Mouse (Mus musculus): Measurements from ENCODE around the gene Lsamp. TPM values are rescaled to one million over a fixed set of nuclear protein-coding genes. Genes with fewer than 3 reads are reported as not detected.
A peak's percentile ranks its signal among the peaks of the same experiment; 100 is the strongest.

Lsamp gene
- polyA plus RNA-seq, 1 experiment from 2014 or later: 0.04 TPM

DNA sequence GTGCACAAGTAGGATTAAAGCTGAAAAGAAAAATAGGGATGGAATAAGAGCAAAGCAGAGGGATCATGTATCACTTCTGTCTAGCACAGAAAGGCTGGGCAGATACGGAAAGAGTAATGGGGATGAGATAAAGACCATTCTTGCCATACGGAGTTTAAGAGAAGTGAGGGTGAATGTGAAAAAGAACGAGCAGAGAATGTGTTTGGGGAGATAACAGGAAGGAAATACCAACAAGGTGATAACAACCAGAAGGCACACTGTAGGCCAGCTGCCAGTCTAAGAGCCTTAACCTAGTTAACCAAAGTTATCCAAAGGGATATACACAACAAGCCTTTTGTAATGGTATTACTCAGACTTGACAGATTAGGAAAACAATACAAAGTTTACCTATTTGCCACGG, 725.4 kb downstream of the Lsamp start:
- TF ChIP-seq EP300 (IDR thresholded peaks at IDR 0.05; ENCODE audit: low read depth) (no peak), CTCF (IDR thresholded peaks at IDR 0.05; ENCODE audit: low read depth) (no peak)
- Histone ChIP-seq H3K27me3 (ENCODE audit: insufficient read depth, low read length) (no peaks in the 10 kb centered on the region), H3K9ac (replicated peaks) (no peak overlapping the region), H3K9me3 (ENCODE audit: low read length) (no peaks in the 10 kb centered on the region), H3K4me3 (ENCODE audit: low read depth, low read length) (no peak overlapping the region), H3K4me2 (ENCODE audit: low read depth, low read length) (no peak overlapping the region), H3K4me1 (ENCODE audit: insufficient read depth) (no peaks in the 10 kb centered on the region), H3K27ac (ENCODE audit: low read depth) (no peak overlapping the region), H3K36me3 (replicated peaks; ENCODE audit: insufficient read depth, low read length) (no peaks in the 10 kb centered on the region)
- ATAC-seq (no peak), DNase-seq (no peak)
- 37% methylated on average over 4 of the region's 4 CpGs for WGBS (ENCODE audit: insufficient replicate concordance)

DNA sequence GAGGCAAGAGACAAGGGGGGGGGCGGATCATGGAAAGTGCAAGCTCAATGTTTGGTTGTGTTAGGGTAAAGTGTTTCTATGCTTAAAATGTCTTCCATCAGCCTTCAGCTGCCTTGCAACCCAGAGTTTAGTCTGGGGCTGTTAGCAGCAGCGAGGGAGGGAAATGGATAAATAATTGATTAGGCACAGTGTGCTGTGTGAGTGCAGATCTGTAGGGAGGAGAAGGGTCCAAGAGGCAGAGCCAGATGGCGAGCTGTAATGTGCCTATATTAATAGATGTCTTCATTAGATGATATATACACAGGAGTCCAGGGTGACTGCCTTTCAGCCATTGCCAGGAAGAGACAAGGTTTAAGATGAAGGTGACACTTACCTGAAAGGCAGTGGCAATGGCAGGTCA, 725.9 kb downstream of the Lsamp start:
- Histone ChIP-seq H3K9me3 (ENCODE audit: low read length) (no peaks in the 10 kb centered on the region), H3K4me3 (ENCODE audit: low read depth, low read length) (no peak overlapping the region), H3K27me3 (ENCODE audit: insufficient read depth, low read length) (no peaks in the 10 kb centered on the region), H3K27ac (ENCODE audit: low read depth) (no peak overlapping the region), H3K4me2 (ENCODE audit: low read depth, low read length) (no peak overlapping the region), H3K36me3 (replicated peaks; ENCODE audit: insufficient read depth, low read length) (no peaks in the 10 kb centered on the region), H3K9ac (replicated peaks) (no peak overlapping the region), H3K4me1 (ENCODE audit: insufficient read depth) (no peaks in the 10 kb centered on the region)
- ATAC-seq: no peak
- 56% methylated on average over 3 of the region's 3 CpGs for WGBS (ENCODE audit: insufficient replicate concordance)
- no peak for TF ChIP-seq EP300 (IDR thresholded peaks at IDR 0.05; ENCODE audit: low read depth)
- no peak for TF ChIP-seq CTCF (IDR thresholded peaks at IDR 0.05; ENCODE audit: low read depth)
- no peak for DNase-seq

DNA sequence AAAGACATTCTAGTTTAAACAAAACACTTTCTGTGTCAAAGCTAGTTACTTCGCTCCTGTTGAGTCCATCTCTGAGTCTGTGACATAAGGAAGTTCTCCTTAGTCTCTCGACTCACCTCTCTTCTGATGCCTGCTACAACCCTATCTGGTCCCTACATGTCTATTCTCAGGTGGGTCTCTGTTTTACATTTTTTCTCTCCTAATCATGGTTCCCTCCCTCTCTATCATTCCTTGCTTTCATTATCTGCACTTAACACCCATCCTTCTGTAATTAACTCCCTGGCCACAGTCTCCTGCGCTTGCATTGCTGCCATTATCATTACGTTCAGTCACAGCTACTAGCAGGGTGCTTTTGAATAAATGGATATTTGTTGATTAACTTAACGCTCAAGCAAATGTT, 726.3 kb downstream of the Lsamp start:
- Histone ChIP-seq H3K9ac (replicated peaks) (no peak overlapping the region), H3K36me3 (replicated peaks; ENCODE audit: insufficient read depth, low read length) (no peaks in the 10 kb centered on the region), H3K27me3 (ENCODE audit: insufficient read depth, low read length) (no peaks in the 10 kb centered on the region), H3K4me1 (ENCODE audit: insufficient read depth) (no peaks in the 10 kb centered on the region), H3K4me3 (ENCODE audit: low read depth, low read length) (no peak overlapping the region), H3K9me3 (ENCODE audit: low read length) (no peaks in the 10 kb centered on the region), H3K27ac (ENCODE audit: low read depth) (no peak overlapping the region), H3K4me2 (ENCODE audit: low read depth, low read length) (no peak overlapping the region)
- no peak for TF ChIP-seq EP300 (IDR thresholded peaks at IDR 0.05; ENCODE audit: low read depth)
- TF ChIP-seq CTCF (IDR thresholded peaks at IDR 0.05; ENCODE audit: low read depth): no peak
- DNase-seq (no peak), ATAC-seq (no peak)
- 66% methylated on average over 5 of the region's 5 CpGs for WGBS (ENCODE audit: insufficient replicate concordance)

DNA sequence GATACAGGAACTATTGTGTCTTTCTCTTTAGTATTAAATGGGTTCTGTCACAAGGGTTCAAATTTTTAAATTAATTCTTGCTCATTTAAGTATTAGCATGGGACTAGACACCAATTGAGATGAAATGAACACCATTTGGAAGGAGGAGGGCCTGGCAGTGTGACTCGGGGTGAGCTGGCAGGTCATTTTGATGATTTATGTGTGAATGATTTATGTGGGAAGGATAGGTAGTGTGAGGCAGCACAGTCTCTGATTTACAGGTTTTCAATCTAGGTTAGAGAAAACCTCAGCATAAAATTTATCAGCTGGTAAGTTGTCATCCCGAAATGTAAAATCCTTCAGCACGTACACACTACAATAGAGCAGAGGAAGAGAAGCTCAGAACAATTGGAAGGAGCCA, 729.6 kb downstream of the Lsamp start:
- Histone ChIP-seq H3K9me3 (ENCODE audit: low read length) (no peaks in the 10 kb centered on the region), H3K4me2 (ENCODE audit: low read depth, low read length) (no peak overlapping the region), H3K27ac (ENCODE audit: low read depth) (no peak overlapping the region), H3K9ac (replicated peaks) (no peak overlapping the region), H3K27me3 (ENCODE audit: insufficient read depth, low read length) (no peaks in the 10 kb centered on the region), H3K36me3 (replicated peaks; ENCODE audit: insufficient read depth, low read length) (no peaks in the 10 kb centered on the region), H3K4me3 (ENCODE audit: low read depth, low read length) (no peak overlapping the region), H3K4me1 (ENCODE audit: insufficient read depth) (no peaks in the 10 kb centered on the region)
- no peak for DNase-seq
- 54% methylated on average over 3 of the region's 3 CpGs for WGBS (ENCODE audit: insufficient replicate concordance)
- no peak for ATAC-seq
- no peak for TF ChIP-seq CTCF (IDR thresholded peaks at IDR 0.05; ENCODE audit: low read depth)
- no peak for TF ChIP-seq EP300 (IDR thresholded peaks at IDR 0.05; ENCODE audit: low read depth)

DNA sequence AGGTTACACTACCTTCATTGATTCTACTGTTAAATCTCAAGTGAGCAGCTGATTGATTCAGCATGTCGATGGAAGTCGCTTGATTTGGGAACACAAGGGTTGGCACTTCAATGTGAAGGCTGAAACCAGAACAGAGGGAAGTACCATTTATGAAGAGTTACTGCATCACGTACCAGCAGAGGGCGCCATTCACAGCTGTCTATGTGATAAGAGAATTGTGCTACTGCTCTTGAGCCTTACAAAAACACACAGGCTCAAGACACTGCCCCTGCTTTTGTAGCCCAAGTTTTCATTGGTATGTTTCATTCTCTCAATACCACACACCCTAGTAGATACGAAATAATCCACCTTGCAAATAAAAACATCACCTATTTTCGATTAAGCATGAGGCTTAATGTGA, 754.9 kb downstream of the Lsamp start:
- DNase-seq (peak; percentile 54), ATAC-seq (no peak)
- Histone ChIP-seq H3K36me3 (replicated peaks; ENCODE audit: insufficient read depth, low read length) (no peaks in the 10 kb centered on the region), H3K4me1 (ENCODE audit: insufficient read depth) (no peaks in the 10 kb centered on the region), H3K4me3 (ENCODE audit: low read depth, low read length) (no peak overlapping the region), H3K9ac (replicated peaks) (no peak overlapping the region), H3K27ac (ENCODE audit: low read depth) (no peak overlapping the region), H3K4me2 (ENCODE audit: low read depth, low read length) (no peak overlapping the region), H3K27me3 (ENCODE audit: insufficient read depth, low read length) (no peaks in the 10 kb centered on the region), H3K9me3 (ENCODE audit: low read length) (no peaks in the 10 kb centered on the region)
- WGBS (ENCODE audit: insufficient replicate concordance): 33% methylated on average over 6 of the region's 6 CpGs
- no peak for TF ChIP-seq EP300 (IDR thresholded peaks at IDR 0.05; ENCODE audit: low read depth)
- TF ChIP-seq CTCF (IDR thresholded peaks at IDR 0.05; ENCODE audit: low read depth): peak; percentile 70

DNA sequence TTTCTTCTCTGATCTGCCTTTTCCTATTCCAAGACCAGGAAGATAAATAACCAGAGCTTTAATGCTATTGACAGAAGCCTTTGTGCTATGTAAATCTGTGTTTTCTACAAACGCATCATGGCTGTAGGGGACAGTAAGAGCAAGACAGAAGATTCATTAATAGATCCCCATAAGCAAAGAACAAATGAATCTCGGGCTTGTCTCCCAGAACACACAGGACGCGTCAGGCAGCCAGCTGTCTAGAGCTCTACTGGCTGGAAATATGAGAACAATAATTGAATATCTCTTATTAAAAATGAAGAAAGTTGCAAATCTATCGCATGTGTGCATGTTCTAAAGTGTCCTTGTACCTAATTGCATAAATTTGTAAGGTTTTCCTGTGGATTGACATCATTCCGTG, 755.6 kb downstream of the Lsamp start:
- 79% methylated on average over 6 of the region's 6 CpGs for WGBS (ENCODE audit: insufficient replicate concordance)
- no peak for TF ChIP-seq CTCF (IDR thresholded peaks at IDR 0.05; ENCODE audit: low read depth)
- no peak for TF ChIP-seq EP300 (IDR thresholded peaks at IDR 0.05; ENCODE audit: low read depth)
- ATAC-seq (no peak), DNase-seq (no peak)
- Histone ChIP-seq H3K9me3 (ENCODE audit: low read length) (no peaks in the 10 kb centered on the region), H3K4me1 (ENCODE audit: insufficient read depth) (no peaks in the 10 kb centered on the region), H3K9ac (replicated peaks) (no peak overlapping the region), H3K27ac (ENCODE audit: low read depth) (no peak overlapping the region), H3K4me2 (ENCODE audit: low read depth, low read length) (no peak overlapping the region), H3K36me3 (replicated peaks; ENCODE audit: insufficient read depth, low read length) (no peaks in the 10 kb centered on the region), H3K27me3 (ENCODE audit: insufficient read depth, low read length) (no peaks in the 10 kb centered on the region), H3K4me3 (ENCODE audit: low read depth, low read length) (no peak overlapping the region)

DNA sequence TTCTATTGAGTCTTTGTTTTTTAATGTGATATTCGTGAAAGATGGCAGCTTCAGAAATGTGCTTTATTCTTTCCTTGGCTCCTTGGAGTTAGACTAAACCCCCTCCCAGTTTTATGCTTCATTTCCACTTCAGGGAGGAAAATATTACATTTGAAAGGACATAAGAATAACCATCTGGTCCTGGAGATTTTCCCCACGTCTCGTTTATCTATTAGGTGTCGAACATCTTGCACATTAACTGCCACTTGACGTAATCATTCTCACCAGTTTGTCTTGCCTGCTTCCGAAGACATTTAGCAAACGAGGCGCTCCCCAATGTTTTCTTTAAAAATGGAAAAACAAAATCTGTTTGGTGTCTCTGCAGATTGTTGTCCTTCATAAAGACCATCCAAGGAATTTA, 756.1 kb downstream of the Lsamp start:
- Histone ChIP-seq H3K9ac (replicated peaks) (no peak overlapping the region), H3K27ac (ENCODE audit: low read depth) (no peak overlapping the region), H3K4me2 (ENCODE audit: low read depth, low read length) (no peak overlapping the region), H3K4me3 (ENCODE audit: low read depth, low read length) (no peak overlapping the region), H3K27me3 (ENCODE audit: insufficient read depth, low read length) (no peaks in the 10 kb centered on the region), H3K4me1 (ENCODE audit: insufficient read depth) (no peaks in the 10 kb centered on the region), H3K36me3 (replicated peaks; ENCODE audit: insufficient read depth, low read length) (no peaks in the 10 kb centered on the region), H3K9me3 (ENCODE audit: low read length) (no peaks in the 10 kb centered on the region)
- ATAC-seq (no peak), DNase-seq (no peak)
- TF ChIP-seq CTCF (IDR thresholded peaks at IDR 0.05; ENCODE audit: low read depth): no peak
- TF ChIP-seq EP300 (IDR thresholded peaks at IDR 0.05; ENCODE audit: low read depth): no peak
- WGBS (ENCODE audit: insufficient replicate concordance): 70% methylated on average over 8 of the region's 8 CpGs
